8 mouse cellular contexts compared by ENCODE assay signal in the genomic region with DNA sequence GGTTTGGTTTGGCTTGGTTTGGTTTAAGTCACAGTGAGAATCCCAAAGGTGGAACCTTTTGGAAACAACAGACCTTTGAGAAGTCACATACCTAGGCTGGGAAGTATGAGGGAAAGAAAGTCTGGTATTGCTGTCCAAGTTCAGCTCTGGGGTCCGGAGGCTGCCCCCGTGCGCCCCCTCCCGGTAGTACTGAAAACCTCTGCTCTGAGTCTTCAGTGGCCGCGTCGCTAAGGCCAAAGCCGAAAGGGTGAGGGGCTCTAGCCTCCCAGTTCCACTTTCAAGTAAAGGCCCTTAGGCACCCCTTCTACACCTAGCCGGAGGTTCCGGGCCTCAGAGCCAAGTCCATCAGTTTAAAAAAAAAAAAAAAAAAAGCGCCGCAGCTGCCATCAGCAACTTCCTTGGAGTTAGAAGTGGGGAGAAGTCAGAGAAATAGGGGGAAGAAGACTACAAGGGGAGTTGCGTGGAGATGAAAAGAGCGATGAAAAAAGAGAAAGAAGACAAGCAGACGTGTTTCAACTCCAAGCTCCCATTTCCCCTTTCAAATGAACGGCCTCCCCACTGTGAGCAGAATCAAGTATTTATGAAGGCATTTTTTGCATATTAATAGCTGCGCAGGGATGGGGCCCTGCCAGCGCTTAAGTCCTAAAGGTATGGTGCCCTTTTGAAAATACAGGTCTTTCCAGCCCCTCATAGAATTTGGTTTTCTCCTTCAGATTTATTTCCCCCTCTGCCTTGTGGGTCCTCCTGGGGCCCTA.
A peak's percentile ranks its signal among the peaks of the same experiment; 100 is the strongest.
DNase-seq lines count a peak whose midpoint lies in the region; ATAC-seq and TF ChIP-seq lines count a peak whose summit lies in the region.

No protein-coding gene starts in this region.

- peaks cover 22% of the 10 kb centered on the region for H3K4me1 ChIP-seq in forebrain, embryonic 10.5 days
- H3K4me1 ChIP-seq in lung, postnatal 0 days (ENCODE audit: insufficient read depth, low read depth, low read length), result peaks cover 1% of the 10 kb centered on the region; the same call in 1 of the 2 replicates

- no peak overlapping the region for H3K27ac ChIP-seq in forebrain, embryonic 10.5 days
- no peak overlapping the region for H3K27ac ChIP-seq in lung, postnatal 0 days (ENCODE audit: low read length)

- 7% methylated on average over 18 of the region's 18 CpGs for WGBS in forebrain, embryonic 10.5 days
- 18% methylated on average over 17 of the region's 18 CpGs for WGBS in lung, postnatal 0 days

- H3K4me2 ChIP-seq in lung, postnatal 0 days (replicated peaks; ENCODE audit: low read depth, low read length), result peak overlapping the region; percentile 40; the same call in 1 of the 2 replicates

- DNase-seq in CD8-positive naive resting alpha-beta T cell, adult 2 months (ENCODE audit: low read depth in 2 of 2, low spot score in 2 of 2), result peak; percentile 45 to 57
- DNase-seq in brain, embryonic 14.5 days (ENCODE audit: low read depth), result peak; percentile 76
- DNase-seq in forebrain, embryonic 10.5 days (ENCODE audit: extremely low spot score, low spot score), result peak; percentile 78
- DNase-seq in heart, postnatal 14 days, result peak; percentile 80 to 85
- peak; percentile 87 to 88 for DNase-seq in kidney, postnatal 4 days
- DNase-seq in lung, postnatal 0 days (ENCODE audit: low spot score), result peak; percentile 74
- peak; percentile 48 for DNase-seq in ovary, postnatal 10 days (ENCODE audit: low spot score)
- DNase-seq in thymus, postnatal 14 days, result peak; percentile 75

- intact Hi-C loops in heart, postnatal 14 days (cut with DNase I), result loop anchor here (2.0 kb wide), 1 partner anchor 100 kb away; no protein-coding TSS in a partner anchor

- peak; percentile 88 for TF ChIP-seq CTCF in brain, embryonic 14.5 days (IDR thresholded peaks at IDR 0.05; ENCODE audit: borderline replicate concordance, extremely low read depth, insufficient read depth, insufficient read length)
- peak; percentile 88 for TF ChIP-seq CTCF in lung, postnatal 0 days (IDR thresholded peaks at IDR 0.05)

- H3K4me3 ChIP-seq in forebrain, embryonic 10.5 days, result no peak overlapping the region
- no peak overlapping the region for H3K4me3 ChIP-seq in lung, postnatal 0 days (ENCODE audit: low read depth, low read length)

- no peaks in the 10 kb centered on the region for H3K36me3 ChIP-seq in forebrain, embryonic 10.5 days (replicated peaks)
- no peaks in the 10 kb centered on the region for H3K36me3 ChIP-seq in lung, postnatal 0 days (ENCODE audit: insufficient read depth, low read length)

- no peak for ATAC-seq in lung, postnatal 0 days

- no peak overlapping the region for H3K9ac ChIP-seq in lung, postnatal 0 days (replicated peaks; ENCODE audit: low read depth)

- H3K9me3 ChIP-seq in forebrain, embryonic 10.5 days, result no peaks in the 10 kb centered on the region
- H3K9me3 ChIP-seq in lung, postnatal 0 days (ENCODE audit: low read length), result no peaks in the 10 kb centered on the region

- no peak for TF ChIP-seq EP300 in lung, postnatal 0 days (IDR thresholded peaks at IDR 0.05)

- H3K27me3 ChIP-seq in forebrain, embryonic 10.5 days (ENCODE audit: poor library complexity, severe bottlenecking), result peaks cover 68% of the 10 kb centered on the region
- no peaks in the 10 kb centered on the region for H3K27me3 ChIP-seq in lung, postnatal 0 days (replicated peaks; ENCODE audit: insufficient read depth, low read length)

- no peak for TF ChIP-seq POLR2A in brain, embryonic 14.5 days (IDR thresholded peaks at IDR 0.05; ENCODE audit: borderline replicate concordance, extremely low read depth, insufficient read depth, insufficient read length, poor library complexity, severe bottlenecking)
